Mouse (Mus musculus): ENCODE results near the gene Gmds.

DNA sequence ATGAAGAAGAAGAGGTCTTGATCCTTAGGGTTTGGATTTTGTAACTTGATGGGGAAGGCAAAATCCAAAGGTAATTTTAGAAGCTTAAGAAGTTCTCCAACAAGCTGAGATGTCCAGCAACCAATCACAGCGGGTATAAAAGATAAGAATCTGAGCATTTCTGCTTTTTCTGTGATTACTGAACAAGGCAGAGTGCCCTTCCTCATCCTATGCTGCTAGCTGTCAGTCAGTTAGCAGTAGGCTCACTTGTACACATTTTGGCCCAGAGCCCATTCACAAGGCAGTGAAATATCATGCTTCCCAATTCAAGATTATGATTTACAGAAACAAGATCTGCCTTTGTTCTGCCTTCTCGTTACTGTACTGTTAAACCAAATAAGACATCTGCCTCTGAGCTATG is 295.8 kb downstream of the Gmds start:
- TF ChIP-seq CTCF (IDR thresholded peaks at IDR 0.05; ENCODE audit: low read depth, low read length) (no peak), POLR2A (IDR thresholded peaks at IDR 0.05; ENCODE audit: borderline replicate concordance, low read depth, low read length) (no peak)

All from bone marrow macrophage, adult 2 months (primary cell).